Mouse (Mus musculus) mouse trophoblast stem cell (cell line): ENCODE data around the gene Bola1.
"Not testable (repeated sequence)": the region's sequence is repeated elsewhere in the genome, so short reads cannot be mapped to it uniquely, and the experiment has no call there.

Experiments used
- in situ Hi-C, 2 experiments: fragments of 300-500 bp; cut with MseI, MboI; formaldehyde crosslinking; loops; 2 replicates in 1 of 2; 3 replicates in 1 of 2; pipeline ENCODE4 v1.15.1; 2025

Bola1 gene

GRCm38 (mm10) chr3:96226695-96227648 lies 7.5 kb upstream of the Bola1 start:
- in situ Hi-C loops = no loop called here

GRCm38 (mm10) chr3:96225421-96225820 lies 5.9 kb upstream of the Bola1 start:
- in situ Hi-C loops = no loop called here

GRCm38 (mm10) chr3:96222774-96223173 lies 3.3 kb upstream of the Bola1 start:
- in situ Hi-C loops = no loop called here

GRCm38 (mm10) chr3:96221640-96222038 lies 2.1 kb upstream of the Bola1 start:
- in situ Hi-C loops = no loop called here

- in situ Hi-C loops = no loop called here
These were observed 1.5 kb upstream of the Bola1 start, which contains the start of the genes Hist2h2ac and Hist2h2be for GRCm38 (mm10) chr3:96220765-96221639. Gene Hist2h2ac (minus strand): TSS chr3:96220880. Gene Hist2h2be (plus strand): TSS chr3:96221119.

GRCm38 (mm10) chr3:96220131-96220764 lies 739 bp upstream of the Bola1 start:
- in situ Hi-C loops = not testable (repeated sequence)

- in situ Hi-C loops = no loop called here
These were observed 293 bp downstream of the Bola1 start for GRCm38 (mm10) chr3:96219191-96219641.

- in situ Hi-C loops = no loop called here
These were observed 10.3 kb downstream of the Bola1 start for GRCm38 (mm10) chr3:96209242-96209641.

- in situ Hi-C loops = no loop called here
These were observed 11.7 kb downstream of the Bola1 start for GRCm38 (mm10) chr3:96207819-96208218.

GRCm38 (mm10) chr3:96199731-96200130 lies 19.8 kb downstream of the Bola1 start:
- in situ Hi-C loops = no loop called here

GRCm38 (mm10) chr3:96198601-96199251 lies 20.8 kb downstream of the Bola1 start:
- in situ Hi-C loops = not testable (repeated sequence)

GRCm38 (mm10) chr3:96198181-96198580 lies 21.3 kb downstream of the Bola1 start:
- in situ Hi-C loops = no loop called here

GRCm38 (mm10) chr3:96197129-96197749 lies 22.3 kb downstream of the Bola1 start:
- in situ Hi-C loops = no loop called here

- in situ Hi-C loops = no loop called here
These were observed 22.9 kb downstream of the Bola1 start for GRCm38 (mm10) chr3:96196437-96197128.

GRCm38 (mm10) chr3:96195616-96196313 lies 23.7 kb downstream of the Bola1 start:
- in situ Hi-C loops = no loop called here

- in situ Hi-C loops = no loop called here
These were observed 24.5 kb downstream of the Bola1 start for GRCm38 (mm10) chr3:96194966-96195365.

- in situ Hi-C loops = no loop called here
These were observed 26.5 kb downstream of the Bola1 start for GRCm38 (mm10) chr3:96192977-96193376.

- in situ Hi-C loops = no loop called here
These were observed 37.1 kb downstream of the Bola1 start for GRCm38 (mm10) chr3:96182382-96182776.
